In genomic region chr3:40949903-40950600, GRCm38 (mm10) we compare ENCODE assay signal across 8 mouse cellular contexts. TPM values are rescaled to one million over a fixed set of nuclear protein-coding genes. Genes with fewer than 3 reads are reported as not detected.
A peak's percentile ranks its signal among the peaks of the same experiment; 100 is the strongest.
DNase-seq lines count a peak whose midpoint lies in the region; ATAC-seq lines count a peak whose summit lies in the region.

No protein-coding gene starts in this region.

- H3K27me3 ChIP-seq in embryonic facial prominence, embryonic 12.5 days: peaks cover 29% of the 10 kb centered on the region
- no peaks in the 10 kb centered on the region for H3K27me3 ChIP-seq in heart, embryonic 16.5 days (ENCODE audit: control insufficient read depth, insufficient read depth, low read length)

- peak overlapping the region; percentile 36; the same call in 1 of the 2 replicates for H3K27ac ChIP-seq in embryonic facial prominence, embryonic 12.5 days
- H3K27ac ChIP-seq in heart, embryonic 16.5 days (ENCODE audit: low read length): peak overlapping the region; percentile 90
- no peak overlapping the region for H3K27ac ChIP-seq in macrophage

- no peaks in the 10 kb centered on the region for H3K79me2 ChIP-seq in macrophage (ENCODE audit: inconsistent target)

- H3K9me3 ChIP-seq in embryonic facial prominence, embryonic 12.5 days: no peaks in the 10 kb centered on the region
- no peaks in the 10 kb centered on the region for H3K9me3 ChIP-seq in heart, embryonic 16.5 days (replicated peaks; ENCODE audit: control insufficient read depth, low read length)

- H3K9ac ChIP-seq in embryonic facial prominence, embryonic 12.5 days: peak overlapping the region; percentile 68
- H3K9ac ChIP-seq in heart, embryonic 16.5 days (ENCODE audit: low read length): peak overlapping the region; percentile 88

- peak overlapping the region; percentile 80 for H3K4me3 ChIP-seq in embryonic facial prominence, embryonic 12.5 days
- peak overlapping the region; percentile 91 for H3K4me3 ChIP-seq in heart, embryonic 16.5 days (ENCODE audit: low read length)
- H3K4me3 ChIP-seq in macrophage (ENCODE audit: inconsistent target): peak overlapping the region; percentile 93

- peak overlapping the region; percentile 99 for H3K4me2 ChIP-seq in embryonic facial prominence, embryonic 12.5 days (replicated peaks)
- H3K4me2 ChIP-seq in heart, embryonic 16.5 days (ENCODE audit: low read depth, low read length): peak overlapping the region; percentile 96

- ATAC-seq in embryonic facial prominence, embryonic 12.5 days (ENCODE audit: insufficient number of reproducible peaks, insufficient read depth, low FRiP score, low TSS enrichment): peak; percentile 4; the same call in 1 of the 2 replicates
- ATAC-seq in heart, embryonic 16.5 days (replicated peaks; ENCODE audit: extremely low read depth, insufficient read depth, low FRiP score): peak; percentile 15
- ATAC-seq in megakaryocyte-erythroid progenitor cell, adult 5-6 weeks (replicated peaks; ENCODE audit: low FRiP score, low TSS enrichment, poor library complexity, severe bottlenecking): no peak

- peak; percentile 9 for DNase-seq in ES-CJ7 (ENCODE audit: low read depth, low spot score)
- DNase-seq in adrenal gland, adult 18-20 months (ENCODE audit: low spot score in 2 of 2): peak; percentile 65 to 68
- DNase-seq in kidney, postnatal 36 days: peak; percentile 23 to 72
- peak; percentile 27 for DNase-seq in skeletal muscle tissue, adult 2 months (ENCODE audit: low read depth, low spot score)

- no peaks in the 10 kb centered on the region for H3K36me3 ChIP-seq in embryonic facial prominence, embryonic 12.5 days
- H3K36me3 ChIP-seq in heart, embryonic 16.5 days (ENCODE audit: control insufficient read depth, insufficient read depth): no peaks in the 10 kb centered on the region
- no peaks in the 10 kb centered on the region for H3K36me3 ChIP-seq in macrophage (ENCODE audit: inconsistent target)

- no peaks in the 10 kb centered on the region for H3K4me1 ChIP-seq in embryonic facial prominence, embryonic 12.5 days
- peaks cover 4% of the 10 kb centered on the region for H3K4me1 ChIP-seq in heart, embryonic 16.5 days (ENCODE audit: control insufficient read depth, insufficient read depth, low read length)

- WGBS in embryonic facial prominence, embryonic 12.5 days: under 1% methylated on average over 86 of the region's 118 CpGs
- WGBS in heart, embryonic 16.5 days: under 1% methylated on average over 97 of the region's 118 CpGs
- WGBS in macrophage (ENCODE audit: missing documents): 1% methylated on average over 62 of the region's 118 CpGs

RNA-seq across cellular contexts. Expression of gene Larp1b, which starts 0.4 kb away (rescaled TPM):
- total RNA-seq in adrenal gland, adult 18-20 months (2021): 10 to 100 TPM; 31.1 to 35.6 TPM
- polyA plus RNA-seq in embryonic facial prominence, embryonic 12.5 days (2016; fragmentation: Nextera tagmentation; extraction: Ambion mirVana): 1.2 and 1.7 TPM in 2 replicates
- polyA plus RNA-seq in heart, embryonic 16.5 days (2015; fragmentation: Nextera tagmentation; extraction: Ambion mirVana): 14.0 and 16.1 TPM in 2 replicates
- 10 to 100 TPM in 16 of 26 experiments, 1 to 10 TPM in 10; 5.9 to 34.6 (median 10.4) TPM for total RNA-seq in macrophage (2018; cell fraction: chromatin; rRNA removed)
- total RNA-seq in macrophage (2018; cell fraction: cytosol; rRNA removed): 10 to 100 TPM in 1 of 26 experiments, 1 to 10 TPM in 25; 4.1 to 10.7 (median 6.4) TPM
- total RNA-seq in macrophage (2018; cell fraction: nucleus; rRNA removed): 10 to 100 TPM in 11 of 26 experiments, 1 to 10 TPM in 15; 4.8 to 22.8 (median 9.1) TPM
- 4.1 to 12.1 TPM (median 8.9 TPM) in 3 replicates for polyA plus RNA-seq in macrophage (2018)
- 45.1 and 46.2 TPM in 2 replicates for total RNA-seq in megakaryocyte-erythroid progenitor cell, adult 5-6 weeks (2014; fragmentation: Nextera tagmentation)
- total RNA-seq in megakaryocyte-erythroid progenitor cell, adult 5-6 weeks (2017): 87.9 and 89.4 TPM in 2 replicates

RNA-seq across cellular contexts. Expression of gene 1700034I23Rik, which starts 47.7 kb away (rescaled TPM):
- under 1 TPM in 1 of 2 experiments, not detected in 1; 0.16 TPM for total RNA-seq in adrenal gland, adult 18-20 months (2021)
- polyA plus RNA-seq in embryonic facial prominence, embryonic 12.5 days (2016; fragmentation: Nextera tagmentation; extraction: Ambion mirVana): 0.35 and 0.48 TPM in 2 replicates
- 0.17 TPM in 2 replicates for polyA plus RNA-seq in heart, embryonic 16.5 days (2015; fragmentation: Nextera tagmentation; extraction: Ambion mirVana)
- not detected for total RNA-seq in macrophage (2018; cell fraction: chromatin; rRNA removed)
- not detected for total RNA-seq in macrophage (2018; cell fraction: cytosol; rRNA removed)
- not detected for total RNA-seq in macrophage (2018; cell fraction: nucleus; rRNA removed)
- polyA plus RNA-seq in macrophage (2018): not detected in 3 replicates
- not detected in 2 replicates for total RNA-seq in megakaryocyte-erythroid progenitor cell, adult 5-6 weeks (2014; fragmentation: Nextera tagmentation)
- not detected in 2 replicates for total RNA-seq in megakaryocyte-erythroid progenitor cell, adult 5-6 weeks (2017)

Comparison
In these comparisons a context has a peak if more than half of its experiments do, and no peak if none do; other contexts are left out.
1. DNase-seq: peak in every context shown above with its lines; median percentile 66 in adrenal gland, adult 18-20 months; 48 in kidney, postnatal 36 days; 27 in skeletal muscle tissue, adult 2 months; 9 in ES-CJ7.